Mouse (Mus musculus): ENCODE measurements around the gene Ptpre. TPM values are rescaled to one million over a fixed set of nuclear protein-coding genes. Genes with fewer than 3 reads are reported as not detected.
"Not testable (repeated sequence)": the region's sequence is repeated elsewhere in the genome, so short reads cannot be mapped to it uniquely, and the experiment has no call there.

Gene Ptpre
- polyA plus RNA-seq, 1 experiment = 6.7 TPM

GRCm38 (mm10) chr7:135612801-135613200 is 75.5 kb downstream of the Ptpre start:
- DNase-seq (ENCODE audit: low read depth) = no peak

GRCm38 (mm10) chr7:135613380-135613779 is 76.1 kb downstream of the Ptpre start:
- TF ChIP-seq POLR2A (IDR thresholded peaks at IDR 0.05; ENCODE audit: borderline replicate concordance, extremely low read depth, insufficient read depth, insufficient read length, poor library complexity, severe bottlenecking) (no peak), CTCF (IDR thresholded peaks at IDR 0.05; ENCODE audit: borderline replicate concordance, extremely low read depth, insufficient read depth, insufficient read length) (no peak)

More at GRCm38 (mm10) chr7:135612801-135613200, 75.5 kb downstream of the Ptpre start:
- TF ChIP-seq POLR2A (IDR thresholded peaks at IDR 0.05; ENCODE audit: borderline replicate concordance, extremely low read depth, insufficient read depth, insufficient read length, poor library complexity, severe bottlenecking) (no peak), CTCF (IDR thresholded peaks at IDR 0.05; ENCODE audit: borderline replicate concordance, extremely low read depth, insufficient read depth, insufficient read length) (no peak)

GRCm38 (mm10) chr7:135614892-135615291 is 77.6 kb downstream of the Ptpre start:
- peak; percentile 62 for DNase-seq (ENCODE audit: low read depth)
- no peak for TF ChIP-seq CTCF (IDR thresholded peaks at IDR 0.05; ENCODE audit: borderline replicate concordance, extremely low read depth, insufficient read depth, insufficient read length)
- no peak for TF ChIP-seq POLR2A (IDR thresholded peaks at IDR 0.05; ENCODE audit: borderline replicate concordance, extremely low read depth, insufficient read depth, insufficient read length, poor library complexity, severe bottlenecking)

More at GRCm38 (mm10) chr7:135613380-135613779, 76.1 kb downstream of the Ptpre start:
- no peak for DNase-seq (ENCODE audit: low read depth)

GRCm38 (mm10) chr7:135616479-135616878 is 79.2 kb downstream of the Ptpre start:
- DNase-seq (ENCODE audit: low read depth) = not testable (repeated sequence)

- TF ChIP-seq POLR2A (IDR thresholded peaks at IDR 0.05; ENCODE audit: borderline replicate concordance, extremely low read depth, insufficient read depth, insufficient read length, poor library complexity, severe bottlenecking) (no peak), CTCF (IDR thresholded peaks at IDR 0.05; ENCODE audit: borderline replicate concordance, extremely low read depth, insufficient read depth, insufficient read length) (no peak)
- DNase-seq (ENCODE audit: low read depth) = peak; percentile 91
Observed at GRCm38 (mm10) chr7:135617776-135618175, 80.5 kb downstream of the Ptpre start.

- TF ChIP-seq CTCF (IDR thresholded peaks at IDR 0.05; ENCODE audit: borderline replicate concordance, extremely low read depth, insufficient read depth, insufficient read length) (no peak), POLR2A (IDR thresholded peaks at IDR 0.05; ENCODE audit: borderline replicate concordance, extremely low read depth, insufficient read depth, insufficient read length, poor library complexity, severe bottlenecking) (no peak)
- DNase-seq (ENCODE audit: low read depth) = no peak
Observed at GRCm38 (mm10) chr7:135621649-135622048, 84.4 kb downstream of the Ptpre start.

- DNase-seq (ENCODE audit: low read depth) = no peak
Observed at GRCm38 (mm10) chr7:135622241-135622640, 85.0 kb downstream of the Ptpre start.

GRCm38 (mm10) chr7:135624854-135625253 is 87.6 kb downstream of the Ptpre start:
- TF ChIP-seq CTCF (IDR thresholded peaks at IDR 0.05; ENCODE audit: borderline replicate concordance, extremely low read depth, insufficient read depth, insufficient read length) = peak; percentile 44; the same call in 1 of the 2 replicates
- TF ChIP-seq POLR2A (IDR thresholded peaks at IDR 0.05; ENCODE audit: borderline replicate concordance, extremely low read depth, insufficient read depth, insufficient read length, poor library complexity, severe bottlenecking) = no peak
- no peak for DNase-seq (ENCODE audit: low read depth)

More at GRCm38 (mm10) chr7:135622241-135622640, 85.0 kb downstream of the Ptpre start:
- no peak for TF ChIP-seq POLR2A (IDR thresholded peaks at IDR 0.05; ENCODE audit: borderline replicate concordance, extremely low read depth, insufficient read depth, insufficient read length, poor library complexity, severe bottlenecking)
- no peak for TF ChIP-seq CTCF (IDR thresholded peaks at IDR 0.05; ENCODE audit: borderline replicate concordance, extremely low read depth, insufficient read depth, insufficient read length)

GRCm38 (mm10) chr7:135628363-135628762 is 91.1 kb downstream of the Ptpre start:
- DNase-seq (ENCODE audit: low read depth) = no peak
- TF ChIP-seq POLR2A (IDR thresholded peaks at IDR 0.05; ENCODE audit: borderline replicate concordance, extremely low read depth, insufficient read depth, insufficient read length, poor library complexity, severe bottlenecking) = no peak
- no peak for TF ChIP-seq CTCF (IDR thresholded peaks at IDR 0.05; ENCODE audit: borderline replicate concordance, extremely low read depth, insufficient read depth, insufficient read length)

GRCm38 (mm10) chr7:135629019-135629418 is 91.7 kb downstream of the Ptpre start:
- peak; percentile 55 for DNase-seq (ENCODE audit: low read depth)
- no peak for TF ChIP-seq POLR2A (IDR thresholded peaks at IDR 0.05; ENCODE audit: borderline replicate concordance, extremely low read depth, insufficient read depth, insufficient read length, poor library complexity, severe bottlenecking)
- TF ChIP-seq CTCF (IDR thresholded peaks at IDR 0.05; ENCODE audit: borderline replicate concordance, extremely low read depth, insufficient read depth, insufficient read length) = no peak

- peak; percentile 81 for DNase-seq (ENCODE audit: low read depth)
- TF ChIP-seq POLR2A (IDR thresholded peaks at IDR 0.05; ENCODE audit: borderline replicate concordance, extremely low read depth, insufficient read depth, insufficient read length, poor library complexity, severe bottlenecking) (no peak), CTCF (IDR thresholded peaks at IDR 0.05; ENCODE audit: borderline replicate concordance, extremely low read depth, insufficient read depth, insufficient read length) (peak; percentile 81)
Observed at GRCm38 (mm10) chr7:135631776-135632552, 94.7 kb downstream of the Ptpre start.

- DNase-seq (ENCODE audit: low read depth) = no peak
- TF ChIP-seq POLR2A (IDR thresholded peaks at IDR 0.05; ENCODE audit: borderline replicate concordance, extremely low read depth, insufficient read depth, insufficient read length, poor library complexity, severe bottlenecking) (no peak), CTCF (IDR thresholded peaks at IDR 0.05; ENCODE audit: borderline replicate concordance, extremely low read depth, insufficient read depth, insufficient read length) (no peak)
Observed at GRCm38 (mm10) chr7:135632716-135633258, 95.5 kb downstream of the Ptpre start.

All from brain, embryonic 14.5 days (tissue).